Mouse (Mus musculus) G1E (cell line): ENCODE measurements around the gene Arhgap31.

Experiments used
- CTCF ChIP-seq: IDR thresholded peaks from 2 replicates; pipeline ENCODE4 v1.5.1; 2012; ENCODE audit warnings: low read depth, low read length, inconsistent platforms, mixed read lengths
- GATA1 ChIP-seq: IDR thresholded peaks from 2 replicates; pipeline ENCODE4 v1.6.1; 2012; ENCODE audit warnings: borderline replicate concordance, low read length, inconsistent platforms, mixed read lengths
- TAL1 ChIP-seq: conservative IDR thresholded peaks from 2 replicates; pipeline ENCODE4 v1.6.1; 2012; ENCODE audit warnings: low read depth, low read length, inconsistent platforms, mixed read lengths

DNA sequence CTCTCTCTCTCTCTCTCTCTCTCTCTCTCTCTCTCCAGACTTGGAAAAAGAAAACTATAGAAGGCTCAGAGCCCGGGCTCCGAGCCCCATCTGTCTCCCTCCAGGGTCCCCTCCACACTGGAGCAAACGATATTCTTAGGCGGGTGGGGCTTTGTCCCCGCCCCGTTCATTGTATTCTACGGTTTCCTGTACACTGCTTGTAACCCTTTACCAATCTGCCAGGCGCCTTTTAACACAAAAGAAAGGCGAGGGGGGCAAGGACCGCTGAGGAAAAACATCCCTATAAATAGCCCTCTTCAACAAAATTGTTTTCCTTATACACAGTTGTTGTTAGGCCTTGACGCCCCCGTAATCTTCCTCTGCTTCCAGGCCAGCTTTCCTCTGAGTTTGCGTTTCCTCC, 11.9 kb upstream of the Arhgap31 start:
- TF ChIP-seq CTCF (no peak), GATA1 (no peak), TAL1 (no peak)
